In genomic region chr19:53903507-53904321, GRCm38 (mm10) we compare ENCODE assay signal across 8 mouse cellular contexts. TPM values are rescaled to one million over a fixed set of nuclear protein-coding genes. Genes with fewer than 3 reads are reported as not detected.
DNase-seq lines count a peak whose midpoint lies in the region; ATAC-seq and TF ChIP-seq lines count a peak whose summit lies in the region.

No protein-coding gene starts in this region.

- H3K9me3 ChIP-seq in hindbrain, embryonic 10.5 days, result no peaks in the 10 kb centered on the region
- H3K9me3 ChIP-seq in lung, postnatal 0 days (ENCODE audit: low read length), result no peaks in the 10 kb centered on the region

- ATAC-seq in lung, postnatal 0 days, result peak; percentile 61

- TF ChIP-seq EP300 in lung, postnatal 0 days (IDR thresholded peaks at IDR 0.05), result no peak

- peak overlapping the region; percentile 72 for H3K9ac ChIP-seq in lung, postnatal 0 days (replicated peaks; ENCODE audit: low read depth)

- under 1% methylated on average over 82 of the region's 83 CpGs for WGBS in hindbrain, embryonic 10.5 days
- WGBS in lung, postnatal 0 days, result under 1% methylated on average over 31 of the region's 83 CpGs

- TF ChIP-seq CTCF in lung, postnatal 0 days (IDR thresholded peaks at IDR 0.05), result peak; percentile 64

- H3K4me3 ChIP-seq in hindbrain, embryonic 10.5 days, result peak overlapping the region; percentile 82
- H3K4me3 ChIP-seq in lung, postnatal 0 days (ENCODE audit: low read depth, low read length), result peak overlapping the region; percentile 93

- H3K27me3 ChIP-seq in hindbrain, embryonic 10.5 days (ENCODE audit: insufficient read depth, poor library complexity, severe bottlenecking), result no peaks in the 10 kb centered on the region
- H3K27me3 ChIP-seq in lung, postnatal 0 days (replicated peaks; ENCODE audit: insufficient read depth, low read length), result no peaks in the 10 kb centered on the region

- peak; percentile 67 for DNase-seq in MEL-GATA-1-ER (ENCODE audit: extremely low read depth, low read depth)
- DNase-seq in cerebellum, adult 11-12 months, result peak; percentile 79
- peak; percentile 48 for DNase-seq in forelimb bud, embryonic 11.5 days (ENCODE audit: low read depth, low spot score)
- DNase-seq in hindbrain, embryonic 10.5 days (ENCODE audit: low spot score), result peak; percentile 59
- peak; percentile 57 to 72 for DNase-seq in layer of hippocampus, postnatal 10 days (ENCODE audit: low spot score in 2 of 2)
- DNase-seq in lung, postnatal 0 days (ENCODE audit: low spot score), result peak; percentile 68
- DNase-seq in ovary, postnatal 36 days (ENCODE audit: low spot score), result peak; percentile 54
- DNase-seq in thymus, postnatal 4 days, result peak; percentile 74

- peak overlapping the region; percentile 82 for H3K4me2 ChIP-seq in lung, postnatal 0 days (replicated peaks; ENCODE audit: low read depth, low read length)

- H3K27ac ChIP-seq in hindbrain, embryonic 10.5 days, result peak overlapping the region; percentile 93
- peak overlapping the region; percentile 94 for H3K27ac ChIP-seq in lung, postnatal 0 days (ENCODE audit: low read length)

- H3K36me3 ChIP-seq in hindbrain, embryonic 10.5 days, result no peaks in the 10 kb centered on the region
- H3K36me3 ChIP-seq in lung, postnatal 0 days (ENCODE audit: insufficient read depth, low read length), result no peaks in the 10 kb centered on the region

- peaks cover 29% of the 10 kb centered on the region for H3K4me1 ChIP-seq in hindbrain, embryonic 10.5 days (replicated peaks)
- H3K4me1 ChIP-seq in lung, postnatal 0 days (ENCODE audit: insufficient read depth, low read depth, low read length), result peaks cover 14% of the 10 kb centered on the region

RNA-seq across cellular contexts. Expression of gene Pdcd4, which starts 11.7 kb away (rescaled TPM):
- 49.8 and 49.9 TPM in 2 replicates for polyA plus RNA-seq in hindbrain, embryonic 10.5 days (2016; fragmentation: Nextera tagmentation; extraction: Ambion mirVana)
- total RNA-seq in layer of hippocampus, postnatal 10 days (2021), result 100 to 1,000 TPM; 110 to 118 TPM
- 64.6 and 68.9 TPM in 2 replicates for polyA plus RNA-seq in lung, postnatal 0 days (2015; fragmentation: Nextera tagmentation; extraction: Ambion mirVana)

RNA-seq across cellular contexts. Expression of gene Shoc2, which starts 40.4 kb away (rescaled TPM):
- 56.3 and 57.8 TPM in 2 replicates for polyA plus RNA-seq in hindbrain, embryonic 10.5 days (2016; fragmentation: Nextera tagmentation; extraction: Ambion mirVana)
- 10 to 100 TPM; 50.3 to 56.3 TPM for total RNA-seq in layer of hippocampus, postnatal 10 days (2021)
- polyA plus RNA-seq in lung, postnatal 0 days (2015; fragmentation: Nextera tagmentation; extraction: Ambion mirVana), result 26.7 and 30.2 TPM in 2 replicates

RNA-seq across cellular contexts. Expression of gene Bbip1, which starts 40.7 kb away (rescaled TPM):
- 112 and 124 TPM in 2 replicates for polyA plus RNA-seq in hindbrain, embryonic 10.5 days (2016; fragmentation: Nextera tagmentation; extraction: Ambion mirVana)
- total RNA-seq in layer of hippocampus, postnatal 10 days (2021), result 10 to 100 TPM; 91.9 to 92.8 TPM
- 46.7 and 58.4 TPM in 2 replicates for polyA plus RNA-seq in lung, postnatal 0 days (2015; fragmentation: Nextera tagmentation; extraction: Ambion mirVana)

Comparison
In these comparisons a context has a peak if more than half of its experiments do, and no peak if none do; other contexts are left out.
1. Peak in every context shown above with its lines: DNase-seq, ATAC-seq, H3K4me3 ChIP-seq and H3K27ac ChIP-seq.